Mouse (Mus musculus): ENCODE results near the gene Cldn34d. TPM values are rescaled to one million over a fixed set of nuclear protein-coding genes. Genes with fewer than 3 reads are reported as not detected.

Gene Cldn34d
- polyA plus RNA-seq (2015; fragmentation: Nextera tagmentation; extraction: Ambion mirVana), result not detected in 2 replicates

- WGBS (ENCODE audit: insufficient replicate concordance), result 47% methylated on average over 1 of the region's 1 CpGs
- DNase-seq (no peak), ATAC-seq (ENCODE audit: low read depth) (no peak)
- Histone ChIP-seq H3K4me1 (replicated peaks) (no peaks in the 10 kb centered on the region), H3K9me3 (replicated peaks) (0 out of 2 replicates have a peak, but pooled peaks cover 4% of the 10 kb centered on the region), H3K4me2 (no peak within 1 kb of the TSS), H3K4me3 (replicated peaks) (no peak within 1 kb of the TSS), H3K36me3 (no peaks in the 10 kb centered on the region), H3K27ac (no peak within 1 kb of the TSS), H3K9ac (no peak within 1 kb of the TSS), H3K27me3 (no peaks in the 10 kb centered on the region)
These were observed at the start of gene Cldn34d for GRCm38 (mm10) chrX:76602824-76603223. TSS of gene Cldn34d (minus strand) at chrX:76602924.

GRCm38 (mm10) chrX:76598459-76599206, 4.1 kb downstream of the Cldn34d start:
- Histone ChIP-seq H3K27me3 (no peaks in the 10 kb centered on the region), H3K4me3 (replicated peaks) (no peak overlapping the region), H3K36me3 (no peaks in the 10 kb centered on the region), H3K9ac (no peak overlapping the region), H3K4me2 (no peak overlapping the region), H3K27ac (no peak overlapping the region), H3K4me1 (replicated peaks) (no peaks in the 10 kb centered on the region), H3K9me3 (replicated peaks) (0 out of 2 replicates have a peak, but pooled peaks cover 4% of the 10 kb centered on the region)
- ATAC-seq (ENCODE audit: low read depth) (peak; percentile 100), DNase-seq (no peak)
- 44% methylated on average over 6 of the region's 6 CpGs for WGBS (ENCODE audit: insufficient replicate concordance)

Other genes starting within 250 kb of the Cldn34d start
- gene Cldn34b4, start 209.6 kb downstream of the Cldn34d start, polyA plus RNA-seq (2015; fragmentation: Nextera tagmentation; extraction: Ambion mirVana), result not detected in 2 replicates